Mouse (Mus musculus) MEL (cell line): ENCODE results near the gene Cdyl. TPM values are rescaled to one million over a fixed set of nuclear protein-coding genes. Genes with fewer than 3 reads are reported as not detected.

Source experiments
- DNase-seq: peaks from one replicate; pipeline ENCODE4 v3.0.0; 2011; ENCODE audit warnings: low read depth, low spot score
- H3K27ac ChIP-seq: 2 replicates; pipeline ENCODE4 v1.5.1; 2012; ENCODE audit warnings: low read depth, mild to moderate bottlenecking, control low read depth, low read length, moderate library complexity; ENCODE audit not compliant: control insufficient read depth
- H3K27me3 ChIP-seq, 2 experiments: fragments of 150-350 bp in 1 of 2; sonication (generic) in 1 of 2; 2 replicates each; pipeline ENCODE4 v1.6.1; 2012; ENCODE audit warnings: low read length in 2 of 2, mild to moderate bottlenecking in 2 of 2, improper control_type of control experiment in 1 of 2, moderate library complexity in 1 of 2; ENCODE audit not compliant: insufficient read depth in 2 of 2, control insufficient read depth in 1 of 2
- H3K36me3 ChIP-seq, 2 experiments: 2 replicates each; pipeline ENCODE4 v1.6.1; 2012 to 2014; ENCODE audit warnings: low read length in 2 of 2, improper control_type of control experiment in 1 of 2, inconsistent platforms in 1 of 2, mild to moderate bottlenecking in 1 of 2; ENCODE audit not compliant: insufficient read depth in 2 of 2, control insufficient read depth in 1 of 2
- H3K4me1 ChIP-seq, 2 experiments: fragments of 150-350 bp in 1 of 2; sonication (generic) in 1 of 2; 2 replicates each; pipeline ENCODE4 v1.6.1; 2012; ENCODE audit warnings: low read length in 2 of 2, improper control_type of control experiment in 1 of 2, mild to moderate bottlenecking in 1 of 2; ENCODE audit not compliant: insufficient read depth in 2 of 2, control insufficient read depth in 1 of 2
- H3K4me3 ChIP-seq, 2 experiments: fragments of 150-350 bp in 1 of 2; sonication (generic) in 1 of 2; 2 replicates each; pipeline ENCODE4 v1.5.1; 2012; ENCODE audit warnings: low read depth in 2 of 2, low read length in 2 of 2, mild to moderate bottlenecking in 2 of 2, moderate library complexity in 2 of 2, control low read depth in 1 of 2, improper control_type of control experiment in 1 of 2; ENCODE audit not compliant: control insufficient read depth in 1 of 2, insufficient read depth in 1 of 2
- H3K79me2 ChIP-seq: 2 replicates; pipeline ENCODE4 v1.6.1; 2012; ENCODE audit warnings: mild to moderate bottlenecking, low read length, moderate library complexity; ENCODE audit not compliant: control insufficient read depth, poor library complexity, insufficient read depth
- H3K9ac ChIP-seq: 2 replicates; pipeline ENCODE4 v1.6.1; 2012; ENCODE audit warnings: low read depth, mild to moderate bottlenecking, control low read depth, low read length, moderate library complexity; ENCODE audit not compliant: control insufficient read depth, poor library complexity, severe bottlenecking
- H3K9me3 ChIP-seq: fragments of 150-350 bp; sonication (generic); replicated peaks from 2 replicates; pipeline ENCODE4 v1.6.1; 2012; ENCODE audit warnings: mild to moderate bottlenecking, low read length, improper control_type of control experiment, moderate library complexity; ENCODE audit not compliant: insufficient read depth
- CTCF ChIP-seq, 3 experiments: IDR thresholded peaks in 2 of 3; conservative IDR thresholded peaks in 1 of 3; 2 replicates each; pipeline ENCODE4 v1.5.1; 2011 to 2012; ENCODE audit warnings: low read length in 3 of 3, low read depth in 2 of 3, mild to moderate bottlenecking in 2 of 3, improper control_type of control experiment in 1 of 3, inconsistent platforms in 1 of 3, mixed read lengths in 1 of 3, moderate library complexity in 1 of 3; ENCODE audit not compliant: control insufficient read depth in 1 of 3, insufficient read depth in 1 of 3, poor library complexity in 1 of 3, severe bottlenecking in 1 of 3
- EP300 ChIP-seq, 2 experiments: IDR thresholded peaks; 2 replicates each; pipeline ENCODE4 v1.6.1; 2011; ENCODE audit warnings: improper control_type of control experiment in 2 of 2, low read length in 2 of 2, low read depth in 1 of 2, mild to moderate bottlenecking in 1 of 2
- ETS1 ChIP-seq: IDR thresholded peaks from 2 replicates; pipeline ENCODE4 v1.6.1; 2012; ENCODE audit warnings: low read depth, mild to moderate bottlenecking, inconsistent platforms, low read length, improper control_type of control experiment, moderate library complexity
- GABPA ChIP-seq: IDR thresholded peaks from 2 replicates; pipeline ENCODE4 v1.6.1; 2012; ENCODE audit warnings: low read depth, mild to moderate bottlenecking, inconsistent platforms, low read length, improper control_type of control experiment, moderate library complexity
- GATA1 ChIP-seq: IDR thresholded peaks from 2 replicates; pipeline ENCODE4 v1.6.1; 2011; ENCODE audit warnings: low read depth, low read length, improper control_type of control experiment
- HCFC1 ChIP-seq: IDR thresholded peaks from 2 replicates; pipeline ENCODE4 v1.6.1; 2012; ENCODE audit warnings: low read depth, mild to moderate bottlenecking, inconsistent platforms, low read length, improper control_type of control experiment, moderate library complexity
- KAT2A ChIP-seq: conservative IDR thresholded peaks from 2 replicates; pipeline ENCODE4 v1.6.1; 2012; ENCODE audit warnings: low read depth, low read length, improper control_type of control experiment, inconsistent platforms
- MAFK ChIP-seq: IDR thresholded peaks from 2 replicates; pipeline ENCODE4 v1.6.1; 2011; ENCODE audit warnings: low read depth, mild to moderate bottlenecking, low read length, improper control_type of control experiment, borderline replicate concordance
- MAZ ChIP-seq: IDR thresholded peaks from 2 replicates; pipeline ENCODE4 v1.6.1; 2012; ENCODE audit warnings: low read depth, mild to moderate bottlenecking, inconsistent platforms, low read length, improper control_type of control experiment
- MEF2A ChIP-seq: IDR thresholded peaks from 2 replicates; pipeline ENCODE4 v1.6.1; 2014; ENCODE audit warnings: low read depth, mild to moderate bottlenecking, inconsistent platforms, low read length, improper control_type of control experiment; ENCODE audit not compliant: poor library complexity, insufficient replicate concordance, severe bottlenecking; ENCODE audit errors: extremely low read depth
- MYB ChIP-seq: IDR thresholded peaks from 2 replicates; pipeline ENCODE4 v1.6.1; 2011; ENCODE audit warnings: mild to moderate bottlenecking, low read depth, low read length, improper control_type of control experiment
- MYC ChIP-seq: IDR thresholded peaks from 2 replicates; pipeline ENCODE4 v1.6.1; 2011; ENCODE audit warnings: low read depth, mild to moderate bottlenecking, low read length, improper control_type of control experiment, moderate library complexity
- NRF1 ChIP-seq: IDR thresholded peaks from 2 replicates; pipeline ENCODE4 v1.6.1; 2014; ENCODE audit warnings: low read depth, mild to moderate bottlenecking, inconsistent platforms, low read length, improper control_type of control experiment, moderate library complexity; ENCODE audit not compliant: poor library complexity, insufficient read depth, severe bottlenecking
- POLR2AphosphoS2 ChIP-seq: IDR thresholded peaks from 2 replicates; pipeline ENCODE4 v1.6.1; 2011; ENCODE audit warnings: low read length, improper control_type of control experiment
- POLR2AphosphoS5 ChIP-seq: IDR thresholded peaks from 2 replicates; pipeline ENCODE4 v1.6.1; 2012; ENCODE audit warnings: low read depth, borderline replicate concordance, mild to moderate bottlenecking, inconsistent platforms, low read length, moderate library complexity, mixed read lengths
- RCOR1 ChIP-seq: IDR thresholded peaks from 2 replicates; pipeline ENCODE4 v1.6.1; 2012; ENCODE audit warnings: low read depth, mild to moderate bottlenecking, inconsistent platforms, low read length, improper control_type of control experiment
- SIN3A ChIP-seq: IDR thresholded peaks from 2 replicates; pipeline ENCODE4 v1.6.1; 2012; ENCODE audit warnings: low read length, improper control_type of control experiment, inconsistent platforms
- TAL1 ChIP-seq: IDR thresholded peaks from 2 replicates; pipeline ENCODE4 v1.6.1; 2012; ENCODE audit warnings: mild to moderate bottlenecking, inconsistent platforms, low read length, moderate library complexity, mixed read lengths
- TBP ChIP-seq: IDR thresholded peaks from 2 replicates; pipeline ENCODE4 v1.8.0; 2011; ENCODE audit warnings: low read depth, low read length, improper control_type of control experiment
- UBTF ChIP-seq: IDR thresholded peaks from 2 replicates; pipeline ENCODE4 v1.6.1; 2012; ENCODE audit warnings: low read depth, mild to moderate bottlenecking, inconsistent platforms, low read length, improper control_type of control experiment, moderate library complexity, borderline replicate concordance; ENCODE audit not compliant: insufficient read depth
- USF2 ChIP-seq, 2 experiments: IDR thresholded peaks; 2 replicates each; pipeline ENCODE4 v1.6.1; 2011 to 2012; ENCODE audit warnings: improper control_type of control experiment in 2 of 2, low read length in 2 of 2, borderline replicate concordance in 1 of 2, inconsistent platforms in 1 of 2, low read depth in 1 of 2, mild to moderate bottlenecking in 1 of 2; ENCODE audit not compliant: insufficient read depth in 1 of 2
- ZC3H11A ChIP-seq: IDR thresholded peaks from 2 replicates; pipeline ENCODE4 v1.6.1; 2012; ENCODE audit warnings: low read depth, mild to moderate bottlenecking, inconsistent platforms, low read length, improper control_type of control experiment
- ZMIZ1 ChIP-seq: IDR thresholded peaks from 2 replicates; pipeline ENCODE4 v1.6.1; 2012; ENCODE audit warnings: low read depth, mild to moderate bottlenecking, inconsistent platforms, low read length, improper control_type of control experiment, moderate library complexity
- ZNF384 ChIP-seq: IDR thresholded peaks from 2 replicates; pipeline ENCODE4 v1.6.1; 2012; ENCODE audit warnings: low read depth, mild to moderate bottlenecking, inconsistent platforms, low read length, improper control_type of control experiment
- polyA plus RNA-seq, 2 experiments: library from polyadenylated mRNA; stranded (reverse) in 1 of 2; unstranded in 1 of 2; fragments of >175 nt in 1 of 2; fragments of >200 nt in 1 of 2; gene quantifications; 2 replicates each; pipeline versions ENCODE4 v1.2.1 to v1.2.4; 2012; ENCODE audit warnings: low replicate concordance in 2 of 2, low read depth in 1 of 2; ENCODE audit not compliant: insufficient read length in 2 of 2, insufficient read depth in 1 of 2, missing spikeins in 1 of 2
- total RNA-seq: library from RNA; depleted of rRNA; stranded (reverse); fragments of 300-350 nt; gene quantifications from 2 replicates; pipeline ENCODE4 v1.2.3, GENCODE M21; 2012

Cdyl gene
- total and polyA plus RNA-seq, 3 experiments: 8.9 to 32.2 TPM; not detected in 1

GRCm38 (mm10) chr13:35765817-35766216 lies 106.2 kb downstream of the Cdyl start:
- Histone ChIP-seq H3K4me3 (no peak overlapping the region), H3K79me2 (peaks cover 67% of the 10 kb centered on the region)
- TF ChIP-seq USF2 (IDR thresholded peaks at IDR 0.05; ENCODE audit: borderline replicate concordance in 1 of 2, insufficient read depth in 1 of 2, low read depth in 1 of 2, low read length in 2 of 2) (no peak), ETS1 (no peak), POLR2AphosphoS2 (no peak), CTCF (IDR thresholded peaks at IDR 0.05 in 2 of 3, conservative IDR thresholded peaks at IDR 0.05 in 1 of 3; ENCODE audit: control insufficient read depth in 1 of 3, insufficient read depth in 1 of 3, low read depth in 2 of 3, low read length in 3 of 3, poor library complexity in 1 of 3, severe bottlenecking in 1 of 3) (no peak)
- TF ChIP-seq, all 39 proteins: peak for 0
- no peak for DNase-seq
- Histone ChIP-seq H3K4me1 (peaks cover 32 to 49% of the 10 kb centered on the region in 2 experiments), H3K9ac (no peak overlapping the region), H3K36me3 (peaks cover 0 to 54% of the 10 kb centered on the region in 2 experiments; a peak in 2 of 4 replicates), H3K27ac (no peak overlapping the region), H3K9me3 (no peaks in the 10 kb centered on the region), H3K27me3 (no peaks in the 10 kb centered on the region)

DNA sequence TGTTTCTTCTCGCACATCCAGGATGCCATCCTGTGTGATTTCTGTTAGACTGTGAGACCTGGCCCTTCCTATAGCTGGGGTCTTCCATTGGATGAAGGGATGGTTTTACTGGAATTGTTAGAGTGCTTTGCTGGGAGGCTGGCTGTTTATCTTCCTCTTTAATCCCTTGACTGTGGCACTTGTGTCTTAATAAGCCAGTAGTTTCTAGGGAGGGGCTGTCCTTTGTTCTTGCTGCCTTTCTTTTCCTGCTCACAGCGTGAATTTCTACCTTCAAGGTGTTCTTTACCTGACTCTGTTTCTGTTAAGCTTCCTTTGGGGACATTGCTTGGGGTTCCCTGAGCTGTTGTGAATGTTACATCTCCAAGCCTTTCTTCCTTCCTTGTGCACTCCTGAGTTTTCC lies 110.0 kb downstream of the Cdyl start:
- no peaks in the 10 kb centered on the region for H3K9me3 ChIP-seq
- TF ChIP-seq MAFK (no peak), ZNF384 (no peak), GATA1 (no peak), TAL1 (no peak), ZC3H11A (no peak), ZMIZ1 (no peak), POLR2AphosphoS5 (no peak), GABPA (no peak), NRF1 (no peak), POLR2AphosphoS2 (no peak), ETS1 (no peak), EP300 (IDR thresholded peaks at IDR 0.05; ENCODE audit: low read depth in 1 of 2, low read length in 2 of 2) (no peak), KAT2A (no peak)
- TF ChIP-seq, all 39 proteins: peak for 0
- Histone ChIP-seq H3K4me3 (no peak overlapping the region), H3K4me1 (peaks cover 22 to 26% of the 10 kb centered on the region in 2 experiments), H3K79me2 (peaks cover 65% of the 10 kb centered on the region), H3K36me3 (peaks cover 0 to 33% of the 10 kb centered on the region in 2 experiments; a peak in 2 of 4 replicates), H3K27me3 (no peaks in the 10 kb centered on the region), H3K9ac (no peak overlapping the region), H3K27ac (no peak overlapping the region)
- no peak for DNase-seq

DNA sequence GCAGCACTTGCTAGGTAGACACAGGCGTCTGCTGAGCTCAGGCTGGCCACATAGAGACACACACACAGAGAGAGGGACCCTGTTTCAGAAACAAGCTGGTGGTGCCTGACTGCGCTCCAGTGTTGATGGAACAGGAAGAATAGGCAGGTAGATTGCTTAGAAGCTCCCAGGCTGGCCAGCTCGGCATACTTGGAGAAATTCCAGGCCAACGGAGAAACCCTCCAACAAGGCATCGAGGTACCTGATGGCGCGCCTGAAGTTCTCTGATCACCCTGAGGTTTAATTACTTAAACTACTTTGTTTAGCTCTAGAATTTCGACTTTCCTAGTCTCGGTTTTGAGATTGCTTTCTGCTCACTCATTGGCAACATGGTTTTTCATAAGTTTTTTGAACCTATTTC lies 110.8 kb downstream of the Cdyl start:
- Histone ChIP-seq H3K79me2 (peaks cover 64% of the 10 kb centered on the region), H3K4me3 (no peak overlapping the region), H3K36me3 (peaks cover 0 to 30% of the 10 kb centered on the region in 2 experiments; a peak in 2 of 4 replicates), H3K27ac (no peak overlapping the region), H3K9ac (no peak overlapping the region), H3K9me3 (no peaks in the 10 kb centered on the region), H3K4me1 (peaks cover 22 to 23% of the 10 kb centered on the region in 2 experiments), H3K27me3 (no peaks in the 10 kb centered on the region)
- no peak for DNase-seq
- no peak for TF ChIP-seq ZMIZ1
- TF ChIP-seq HCFC1: no peak
- no peak for TF ChIP-seq MYC
- no peak for TF ChIP-seq RCOR1
- TF ChIP-seq MEF2A: no peak
- no peak for TF ChIP-seq MYB
- TF ChIP-seq SIN3A: no peak
- TF ChIP-seq MAZ: no peak
- TF ChIP-seq TBP: no peak
- no peak for TF ChIP-seq GATA1
- no peak for TF ChIP-seq USF2 (IDR thresholded peaks at IDR 0.05; ENCODE audit: borderline replicate concordance in 1 of 2, insufficient read depth in 1 of 2, low read depth in 1 of 2, low read length in 2 of 2)
- no peak for TF ChIP-seq UBTF
- TF ChIP-seq GABPA: no peak
- no peak for TF ChIP-seq CTCF (IDR thresholded peaks at IDR 0.05 in 2 of 3, conservative IDR thresholded peaks at IDR 0.05 in 1 of 3; ENCODE audit: control insufficient read depth in 1 of 3, insufficient read depth in 1 of 3, low read depth in 2 of 3, low read length in 3 of 3, poor library complexity in 1 of 3, severe bottlenecking in 1 of 3)
- no peak for TF ChIP-seq POLR2AphosphoS5
